Mouse (Mus musculus) thymus, adult 18-20 months (tissue): ENCODE measurements at regions not wholly inside any gene's neighbourhood (a gene's known extent, or its start where the extent isn't known, plus 50 kb on each side); places are given as distances from the start of the nearest gene placed in this dataset.
"Not testable (repeated sequence)": the region's sequence is repeated elsewhere in the genome, so short reads cannot be mapped to it uniquely, and the experiment has no call there.

Source experiments
- DNase-seq, 2 experiments: peaks; one replicate each; pipeline ENCODE4 v3.0.0; 2022; ENCODE audit warnings: mixed read lengths in 2 of 2

- DNase-seq = no peak
Measured at GRCm38 (mm10) chr5:134046086-134046485, 53.4 kb upstream of the Castor2 start.

GRCm38 (mm10) chr5:134042938-134043337, 56.6 kb upstream of the Castor2 start:
- not testable (repeated sequence) for DNase-seq

- no peak for DNase-seq
Measured at GRCm38 (mm10) chr5:134027316-134027966, 72.1 kb upstream of the Castor2 start.

- no peak for DNase-seq
Measured at GRCm38 (mm10) chr5:134019651-134020432, 79.7 kb upstream of the Castor2 start.

- no peak for DNase-seq
Measured at GRCm38 (mm10) chr5:134014257-134015163, 85.0 kb upstream of the Castor2 start.

GRCm38 (mm10) chr5:134013206-134013605, 86.3 kb upstream of the Castor2 start:
- DNase-seq = no peak

- DNase-seq = no peak
Measured at GRCm38 (mm10) chr5:134009843-134010242, 89.7 kb upstream of the Castor2 start.

GRCm38 (mm10) chr5:134007127-134007771, 92.3 kb upstream of the Castor2 start:
- no peak for DNase-seq

GRCm38 (mm10) chr5:134006470-134007126, 92.9 kb upstream of the Castor2 start:
- DNase-seq = peak; percentile 3 to 5

GRCm38 (mm10) chr5:134006001-134006400, 93.5 kb upstream of the Castor2 start:
- no peak for DNase-seq

- no peak for DNase-seq
Measured at GRCm38 (mm10) chr5:134000100-134000499, 99.4 kb upstream of the Castor2 start.

GRCm38 (mm10) chr5:133999698-134000097, 99.8 kb upstream of the Castor2 start:
- DNase-seq = no peak

- DNase-seq = no peak
Measured at GRCm38 (mm10) chr5:133991994-133992393, 107.5 kb upstream of the Castor2 start.

- DNase-seq = no peak
Measured at GRCm38 (mm10) chr5:133991556-133991955, 108.0 kb upstream of the Castor2 start.

- DNase-seq = no peak
Measured at GRCm38 (mm10) chr5:133983249-133983966, 116.1 kb upstream of the Castor2 start.

- DNase-seq = no peak
Measured at GRCm38 (mm10) chr5:133970421-133970914, 129.0 kb upstream of the Castor2 start.

GRCm38 (mm10) chr5:133963301-133963700, 136.2 kb upstream of the Castor2 start:
- DNase-seq = no peak

GRCm38 (mm10) chr5:133940841-133941240, 158.7 kb upstream of the Castor2 start:
- DNase-seq = no peak

- no peak for DNase-seq
Measured at GRCm38 (mm10) chr5:133940030-133940429, 159.5 kb upstream of the Castor2 start.

- DNase-seq = no peak
Measured at GRCm38 (mm10) chr5:133937967-133938918, 161.3 kb upstream of the Castor2 start.
